12 mouse cellular contexts compared by ENCODE assay signal in the genomic region with DNA sequence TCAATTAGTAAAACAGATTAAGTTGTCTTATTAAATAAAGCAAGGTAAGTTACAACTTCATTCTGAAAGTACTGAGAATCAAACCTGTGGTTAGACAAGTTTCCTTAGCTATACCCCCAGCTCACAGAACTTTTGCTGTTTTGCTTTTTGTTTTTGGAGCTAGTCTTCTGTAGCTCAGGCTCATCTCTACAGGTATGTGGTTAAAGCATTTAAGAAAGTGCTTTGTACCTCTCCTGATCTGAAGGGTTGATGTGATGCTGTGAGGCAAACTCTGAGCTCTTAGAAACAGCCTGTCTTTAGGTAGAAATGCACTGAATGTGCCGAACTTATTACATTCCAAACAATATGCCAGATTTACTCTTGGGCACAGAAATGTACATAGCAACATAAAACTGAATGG. TPM values are rescaled to one million over a fixed set of nuclear protein-coding genes. Genes with fewer than 3 reads are reported as not detected.
DNase-seq lines count a peak whose midpoint lies in the region; ATAC-seq lines count a peak whose summit lies in the region.
"Had no signal": no experiment of that assay in that cellular context is flagged by ENCODE, and none has a peak within 500 bp of the region (broad histone marks: within the 10 kb centered on the region; RNA-seq: fewer than 3 reads in every experiment).

No protein-coding gene starts in this region.

- H3K36me3 ChIP-seq in hindbrain, embryonic 12.5 days = 0 out of 2 replicates have a peak, but pooled peaks cover 3% of the 10 kb centered on the region
- no peaks in the 10 kb centered on the region for H3K36me3 ChIP-seq in hindbrain, embryonic 16.5 days (ENCODE audit: control insufficient read depth, insufficient read depth, low read length)
- no peaks in the 10 kb centered on the region for H3K36me3 ChIP-seq in hindbrain, embryonic 13.5 days
- no peaks in the 10 kb centered on the region for H3K36me3 ChIP-seq in midbrain, embryonic 15.5 days (replicated peaks)
- H3K36me3 ChIP-seq: liver, embryonic 12.5 days had no signal

- H3K4me3 ChIP-seq in hindbrain, embryonic 12.5 days = no peak overlapping the region
- no peak overlapping the region for H3K4me3 ChIP-seq in hindbrain, embryonic 16.5 days (ENCODE audit: low read length)
- no peak overlapping the region for H3K4me3 ChIP-seq in hindbrain, embryonic 13.5 days
- H3K4me3 ChIP-seq in midbrain, embryonic 15.5 days = no peak overlapping the region

- 76% methylated on average over 1 of the region's 1 CpGs for WGBS in hindbrain, embryonic 12.5 days
- 87% methylated on average over 1 of the region's 1 CpGs for WGBS in hindbrain, embryonic 16.5 days
- WGBS in hindbrain, embryonic 13.5 days = 83% methylated on average over 1 of the region's 1 CpGs
- WGBS in midbrain, embryonic 15.5 days = 69% methylated on average over 1 of the region's 1 CpGs

- no peaks in the 10 kb centered on the region for H3K27me3 ChIP-seq in hindbrain, embryonic 12.5 days
- H3K27me3 ChIP-seq in hindbrain, embryonic 16.5 days (replicated peaks; ENCODE audit: control insufficient read depth, insufficient read depth, low read length) = no peaks in the 10 kb centered on the region
- H3K27me3 ChIP-seq in hindbrain, embryonic 13.5 days = no peaks in the 10 kb centered on the region
- no peaks in the 10 kb centered on the region for H3K27me3 ChIP-seq in midbrain, embryonic 15.5 days (replicated peaks)

- H3K4me2 ChIP-seq in hindbrain, embryonic 12.5 days (replicated peaks) = peak overlapping the region; percentile 77; the same call in 1 of the 2 replicates
- no peak overlapping the region; the same call in 1 of the 2 replicates for H3K4me2 ChIP-seq in hindbrain, embryonic 16.5 days (ENCODE audit: low read length)
- H3K4me2 ChIP-seq in hindbrain, embryonic 13.5 days = peak overlapping the region; percentile 82
- H3K4me2 ChIP-seq in midbrain, embryonic 15.5 days = peak overlapping the region; percentile 90; the same call in 1 of the 2 replicates

- peaks cover 23% of the 10 kb centered on the region for H3K4me1 ChIP-seq in hindbrain, embryonic 12.5 days
- H3K4me1 ChIP-seq in hindbrain, embryonic 16.5 days (ENCODE audit: control insufficient read depth, insufficient read depth, low read depth, low read length) = peaks cover 21% of the 10 kb centered on the region
- peaks cover 30% of the 10 kb centered on the region for H3K4me1 ChIP-seq in hindbrain, embryonic 13.5 days (replicated peaks)
- peaks cover 29% of the 10 kb centered on the region for H3K4me1 ChIP-seq in midbrain, embryonic 15.5 days

- no peaks in the 10 kb centered on the region for H3K9me3 ChIP-seq in hindbrain, embryonic 12.5 days (replicated peaks)
- H3K9me3 ChIP-seq in hindbrain, embryonic 16.5 days (ENCODE audit: control insufficient read depth, low read length) = no peaks in the 10 kb centered on the region
- H3K9me3 ChIP-seq in hindbrain, embryonic 13.5 days = no peaks in the 10 kb centered on the region
- no peaks in the 10 kb centered on the region for H3K9me3 ChIP-seq in midbrain, embryonic 15.5 days
- H3K9me3 ChIP-seq: liver, embryonic 12.5 days had no signal

- no peak for ATAC-seq in hindbrain, embryonic 12.5 days (ENCODE audit: low FRiP score)
- no peak for ATAC-seq in hindbrain, embryonic 16.5 days
- ATAC-seq in hindbrain, embryonic 13.5 days (ENCODE audit: low FRiP score) = no peak
- ATAC-seq in midbrain, embryonic 15.5 days (replicated peaks) = no peak
- ATAC-seq: liver, embryonic 12.5 days had no signal

- no peak overlapping the region for H3K9ac ChIP-seq in hindbrain, embryonic 12.5 days
- H3K9ac ChIP-seq in hindbrain, embryonic 16.5 days (ENCODE audit: low read depth, low read length) = no peak overlapping the region
- H3K9ac ChIP-seq in hindbrain, embryonic 13.5 days = no peak overlapping the region
- H3K9ac ChIP-seq in midbrain, embryonic 15.5 days = no peak overlapping the region
- H3K9ac ChIP-seq: liver, embryonic 12.5 days had no signal

- no peak overlapping the region for H3K27ac ChIP-seq in hindbrain, embryonic 12.5 days
- no peak overlapping the region for H3K27ac ChIP-seq in hindbrain, embryonic 16.5 days (ENCODE audit: low read depth, low read length)
- H3K27ac ChIP-seq in hindbrain, embryonic 13.5 days = no peak overlapping the region
- no peak overlapping the region for H3K27ac ChIP-seq in midbrain, embryonic 15.5 days
- H3K27ac ChIP-seq: gastrocnemius, adult 2 months; liver, embryonic 12.5 days had no signal

- DNase-seq in T-cell, adult 2 months (ENCODE audit: low spot score) = peak; percentile 17
- no peak for DNase-seq in adrenal gland, adult 18-20 months (ENCODE audit: low spot score in 2 of 2)
- no peak for DNase-seq in right cerebral cortex, postnatal 4 days
- no peak for DNase-seq in right cerebral cortex, postnatal 10 days (ENCODE audit: low spot score in 2 of 2)
- DNase-seq: adrenal gland, postnatal 14 days; gastrocnemius, adult 2 months; thymus, postnatal 4 days had no signal

RNA-seq across cellular contexts. Expression of gene Pik3c2a, which starts 1.9 kb away (rescaled TPM):
- polyA plus RNA-seq in hindbrain, embryonic 12.5 days (2016; fragmentation: Nextera tagmentation; extraction: Ambion mirVana) = 24.5 and 27.9 TPM in 2 replicates
- 11.9 and 12.8 TPM in 2 replicates for polyA plus RNA-seq in hindbrain, embryonic 16.5 days (2015; fragmentation: Nextera tagmentation; extraction: Ambion mirVana)
- polyA plus RNA-seq in hindbrain, embryonic 13.5 days (2015; fragmentation: Nextera tagmentation; extraction: Ambion mirVana) = 17.1 and 17.7 TPM in 2 replicates
- 16.8 and 17.9 TPM in 2 replicates for polyA plus RNA-seq in midbrain, embryonic 15.5 days (2015; fragmentation: Nextera tagmentation; extraction: Ambion mirVana)
- 10 to 100 TPM; 27.7 to 28.7 TPM for total RNA-seq in adrenal gland, adult 18-20 months (2021)
